Mouse (Mus musculus) cerebellum, adult 9-10 months (tissue): ENCODE measurements around the gene Bckdha.

Experiments used
- DNase-seq: peaks from one replicate; pipeline ENCODE4 v3.0.0; 2022

The Bckdha gene

GRCm38 (mm10) chr7:25611501-25611900, 47.3 kb downstream of the Bckdha start:
- no peak for DNase-seq

- no peak for DNase-seq
These were observed 48.7 kb downstream of the Bckdha start for GRCm38 (mm10) chr7:25610056-25610455.

- DNase-seq = no peak
These were observed 51.6 kb downstream of the Bckdha start for GRCm38 (mm10) chr7:25607196-25607595.

DNA sequence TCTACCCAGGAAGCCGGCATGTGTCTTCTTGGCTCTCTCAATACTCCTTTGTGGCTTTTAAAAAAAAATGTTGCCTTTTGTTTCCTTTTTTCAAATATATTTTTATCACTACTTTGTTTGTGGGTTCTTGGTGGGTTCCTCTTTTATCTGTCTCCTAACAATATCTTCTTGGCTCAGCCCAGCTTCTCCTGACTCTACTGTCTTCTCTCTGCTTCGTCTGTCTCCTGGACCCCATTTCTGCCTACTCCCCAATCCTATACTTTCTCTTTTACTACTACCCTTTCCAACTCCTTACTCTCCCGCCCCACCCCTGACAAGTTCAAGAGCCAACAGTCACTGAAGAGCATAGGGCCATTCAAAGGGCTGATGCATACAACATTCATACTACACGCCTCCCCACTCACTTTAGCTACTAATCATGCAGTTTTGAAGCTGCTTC, 52.1 kb downstream of the Bckdha start:
- no peak for DNase-seq

- no peak for DNase-seq
These were observed 57.4 kb downstream of the Bckdha start for GRCm38 (mm10) chr7:25601346-25601745.

GRCm38 (mm10) chr7:25600666-25601065, 58.1 kb downstream of the Bckdha start:
- DNase-seq = no peak

DNA sequence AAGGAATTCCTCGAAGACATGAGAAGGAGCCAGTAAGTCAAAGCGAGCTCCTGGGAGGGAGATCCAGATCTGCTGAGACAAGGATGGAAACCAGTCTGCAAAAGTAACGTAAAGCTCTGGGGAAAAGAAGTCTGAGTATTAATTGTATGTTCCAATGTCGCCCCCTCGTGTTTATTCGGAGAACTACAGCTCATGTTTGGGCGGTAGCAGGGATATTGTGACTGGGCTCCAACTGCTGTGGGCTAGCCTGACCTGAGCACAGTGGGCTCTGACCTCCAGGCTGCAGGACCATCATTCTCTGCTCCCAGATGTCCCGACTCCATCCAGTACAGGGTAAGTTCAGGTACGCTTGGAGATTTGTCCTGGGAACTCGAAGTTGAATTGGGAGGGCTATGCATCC, 59.1 kb downstream of the Bckdha start:
- peak; percentile 77 for DNase-seq

DNA sequence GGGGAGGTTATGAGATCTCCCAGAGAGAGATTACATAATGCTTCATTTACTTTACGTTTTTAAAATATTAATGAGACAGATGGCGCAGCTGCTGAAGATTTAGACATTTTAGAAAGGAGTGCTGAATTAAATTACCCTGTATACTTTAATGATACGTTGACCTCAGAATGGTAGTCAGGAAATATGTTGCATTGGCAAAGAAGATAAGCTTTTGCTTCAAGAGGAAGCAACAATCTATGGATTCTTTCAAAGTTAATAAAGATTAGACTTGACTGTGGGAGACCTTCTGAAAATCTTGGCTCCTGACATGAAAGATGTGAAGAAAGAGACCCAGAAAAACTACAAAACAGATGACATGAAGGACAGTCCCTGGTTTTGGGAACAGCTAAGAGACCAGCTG, 64.9 kb downstream of the Bckdha start:
- no peak for DNase-seq

GRCm38 (mm10) chr7:25591226-25591625, 67.6 kb downstream of the Bckdha start:
- DNase-seq = no peak

DNA sequence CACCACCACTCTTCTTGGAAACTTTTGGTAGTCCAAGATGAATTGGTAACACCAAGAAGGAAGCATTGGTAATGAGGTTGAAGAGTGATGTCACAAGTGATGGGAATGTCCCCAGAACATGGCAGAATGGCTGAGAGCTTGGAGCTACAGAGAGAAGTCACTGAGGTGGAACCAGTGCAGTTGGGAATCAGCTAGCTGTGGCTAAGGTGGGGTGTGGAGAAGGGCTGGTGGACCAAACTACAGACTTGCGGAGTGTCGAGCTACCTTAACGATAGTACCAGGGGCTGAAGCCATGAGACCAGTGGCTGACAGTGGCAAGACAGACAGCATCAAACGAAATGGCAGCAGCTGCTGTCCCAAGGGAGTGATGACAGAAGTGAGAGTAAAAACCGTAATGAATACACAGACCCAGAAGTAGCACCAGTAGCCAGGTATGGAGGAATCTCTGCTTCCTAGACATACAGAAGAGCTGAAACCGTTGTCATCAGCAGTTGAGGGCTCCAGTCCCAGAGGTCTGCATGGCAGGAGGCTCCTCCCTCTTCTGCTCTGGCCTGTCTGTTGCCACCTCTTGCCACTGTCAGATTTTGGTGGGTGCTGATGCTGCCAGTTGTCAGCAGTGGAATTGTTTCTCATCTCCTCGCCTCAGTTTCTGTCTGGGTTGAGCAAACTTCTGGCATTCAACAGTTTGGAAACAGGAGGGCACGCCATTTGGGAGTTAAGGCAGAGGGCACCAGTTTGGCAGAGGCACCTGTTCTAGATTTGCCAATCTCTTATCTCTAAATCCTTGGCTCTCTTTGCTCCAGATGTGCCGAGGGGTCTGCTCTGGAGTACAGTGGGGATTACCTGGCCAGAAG, 73.2 kb downstream of the Bckdha start:
- no peak for DNase-seq

- no peak for DNase-seq
These were observed 74.1 kb downstream of the Bckdha start for GRCm38 (mm10) chr7:25584651-25585050.

GRCm38 (mm10) chr7:25582301-25582810, 76.4 kb downstream of the Bckdha start:
- no peak for DNase-seq
